Mouse (Mus musculus): Measurements from ENCODE around the gene Myf5. TPM values are rescaled to one million over a fixed set of nuclear protein-coding genes. Genes with fewer than 3 reads are reported as not detected.

The Myf5 gene
- total RNA-seq (2021) = not detected
- long read RNA-seq, experiment 1 = 0 reads
- long read RNA-seq, experiment 2 = 0 reads

DNA sequence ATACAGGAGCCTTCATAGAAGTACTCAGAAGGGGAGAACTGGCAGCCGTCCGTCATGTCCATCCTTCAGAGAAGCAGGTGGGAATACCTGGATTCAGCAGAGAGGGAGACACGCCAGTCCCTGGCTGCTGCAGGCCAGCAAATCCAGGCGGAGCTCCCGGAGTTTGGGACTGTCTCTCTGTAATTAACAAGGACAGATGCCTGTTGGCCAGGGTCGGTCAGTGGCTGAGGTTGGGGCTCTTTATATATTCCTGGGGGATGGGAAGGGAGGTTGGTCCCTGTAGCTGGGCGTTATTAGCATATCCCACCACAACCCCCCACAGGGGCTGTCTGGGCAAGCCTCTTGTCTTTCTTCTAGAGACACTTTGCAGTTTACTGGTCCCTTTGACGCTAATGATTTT is at the start of gene Myf5:
Myf5 (minus strand) TSS at position 265 of the 400 bp plus-strand sequence.
- no peak for DNase-seq

DNA sequence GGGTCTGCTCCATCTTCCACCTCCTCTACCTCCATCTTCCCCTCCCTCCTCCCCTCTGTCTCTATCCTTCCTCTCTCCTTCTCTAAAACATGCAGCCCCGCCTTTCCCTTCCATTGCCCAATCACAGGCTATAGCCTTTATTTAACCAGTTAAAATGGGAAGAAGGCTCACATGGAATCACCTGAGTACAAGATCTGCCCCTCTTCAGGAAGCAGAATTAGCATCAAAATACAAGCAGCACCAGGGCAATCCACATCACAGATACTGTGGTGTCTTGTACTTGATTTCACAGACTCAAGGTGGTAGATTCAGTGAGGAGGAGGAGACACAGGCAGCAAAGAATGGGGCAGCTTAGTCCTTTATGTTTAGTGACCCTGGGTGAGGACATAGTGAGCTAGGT is 42.8 kb upstream of the Myf5 start:
- DNase-seq = no peak

DNA sequence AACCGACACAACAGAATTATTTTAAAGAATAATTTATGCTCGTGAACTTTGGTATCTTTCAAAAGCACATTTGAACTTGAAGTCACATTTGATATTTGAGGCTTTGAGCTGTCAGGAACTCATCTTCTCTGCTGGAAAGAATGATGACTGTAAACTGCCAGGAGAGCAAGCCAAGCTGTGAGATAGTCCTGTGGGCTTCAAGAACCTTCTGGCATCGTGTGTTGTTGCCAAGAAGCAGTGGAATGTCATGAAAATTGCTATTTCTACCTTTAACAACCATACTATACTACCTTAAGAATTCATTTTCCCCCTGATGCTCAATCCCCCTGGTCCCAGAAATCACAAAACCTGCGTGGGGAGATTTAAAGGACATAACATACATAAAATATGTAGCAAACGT is 33.3 kb upstream of the Myf5 start:
- DNase-seq = no peak

DNA sequence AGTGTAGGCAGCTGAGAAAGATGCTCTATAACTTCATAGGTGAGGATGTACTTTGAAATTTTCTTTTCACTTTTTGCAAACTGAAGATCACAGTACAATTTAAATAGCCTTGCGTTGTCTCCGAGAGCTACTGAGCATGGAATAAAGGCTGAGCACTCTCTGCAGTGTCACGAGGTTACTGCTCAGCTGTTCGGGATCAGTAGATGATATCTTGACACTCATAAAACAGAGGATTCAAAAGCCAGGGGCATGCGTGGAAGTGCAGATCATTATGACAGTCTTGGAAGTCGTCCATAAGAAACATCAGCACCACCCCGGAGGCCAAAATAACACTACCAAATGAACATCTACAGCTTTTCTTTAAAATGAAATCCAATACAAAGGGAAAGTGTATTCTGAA is 30.7 kb upstream of the Myf5 start:
- no peak for DNase-seq

DNA sequence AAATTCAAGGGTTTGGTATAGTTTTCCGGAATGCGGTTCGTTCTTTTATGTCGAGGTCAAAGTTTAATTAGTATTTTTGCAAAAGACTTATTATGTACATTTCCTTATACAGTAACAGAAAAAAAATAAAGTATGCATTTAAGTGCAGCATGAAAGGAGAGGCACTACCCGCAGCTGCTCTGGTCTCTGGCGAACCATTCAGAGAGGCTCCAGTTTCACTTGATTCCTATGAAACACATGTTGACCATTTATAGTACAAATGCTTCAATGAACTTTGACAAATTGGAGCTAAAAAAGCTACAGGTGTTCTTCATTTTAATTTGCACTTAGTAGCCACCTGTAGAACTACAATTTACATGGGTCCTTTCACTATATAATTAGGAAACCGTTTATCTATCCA is 28.8 kb upstream of the Myf5 start:
- DNase-seq = no peak

DNA sequence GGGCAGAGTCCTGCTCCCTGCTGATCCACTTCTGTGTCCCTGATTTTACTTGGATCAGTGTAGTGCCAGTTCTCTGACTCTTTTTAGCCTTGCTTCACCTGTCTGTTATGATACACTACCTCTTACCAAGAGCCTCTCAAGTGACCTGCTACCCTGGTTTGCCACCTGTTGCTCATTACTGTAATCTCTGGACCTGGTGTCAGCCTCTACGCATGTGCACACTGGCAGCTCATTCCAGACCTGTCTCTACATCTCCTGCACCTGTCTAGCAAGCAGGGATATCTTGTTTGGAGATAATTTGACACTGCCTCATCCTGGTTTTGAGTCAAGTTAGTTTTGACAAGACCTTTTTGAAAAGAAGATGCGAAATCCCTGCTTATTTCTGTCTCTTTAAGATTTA is 20.5 kb upstream of the Myf5 start:
- no peak for DNase-seq

DNA sequence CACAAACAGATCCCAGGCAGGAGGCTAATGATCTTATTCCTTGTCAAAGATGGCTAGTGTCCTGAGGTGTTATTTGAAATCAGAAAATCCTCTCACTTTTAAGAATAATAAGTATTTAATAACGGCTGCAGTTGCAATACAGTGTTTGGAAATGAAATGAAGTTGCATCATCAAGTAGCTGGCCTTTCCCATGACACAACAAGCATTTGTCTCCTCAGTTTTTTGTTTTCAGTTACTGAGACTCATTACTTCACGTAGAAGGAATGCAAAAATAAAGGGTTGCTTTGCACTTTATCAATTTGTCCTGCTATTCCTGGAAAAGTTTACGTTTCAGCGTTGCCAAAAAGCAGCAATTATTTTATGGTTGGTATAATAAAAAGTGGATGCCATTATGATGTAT is 17.5 kb upstream of the Myf5 start:
- no peak for DNase-seq

DNA sequence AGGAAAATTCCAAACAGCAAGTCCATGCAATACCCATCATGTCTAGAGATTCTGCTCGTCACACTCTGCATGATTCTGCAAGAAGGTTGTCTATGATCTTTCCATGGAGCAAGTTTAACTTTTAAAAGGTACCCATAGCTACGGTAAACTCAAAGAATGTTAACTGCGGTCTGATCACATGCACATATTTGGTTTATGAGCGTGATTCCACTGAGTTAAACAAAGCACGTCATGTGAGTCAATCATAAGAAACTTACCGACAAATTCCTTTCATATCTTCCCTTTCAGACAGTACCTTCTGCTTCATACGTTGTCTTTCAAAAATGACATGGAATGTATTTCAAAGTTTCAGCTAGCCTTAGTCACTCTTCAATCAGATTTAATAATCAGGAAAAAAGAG is 16.3 kb upstream of the Myf5 start:
- no peak for DNase-seq

DNA sequence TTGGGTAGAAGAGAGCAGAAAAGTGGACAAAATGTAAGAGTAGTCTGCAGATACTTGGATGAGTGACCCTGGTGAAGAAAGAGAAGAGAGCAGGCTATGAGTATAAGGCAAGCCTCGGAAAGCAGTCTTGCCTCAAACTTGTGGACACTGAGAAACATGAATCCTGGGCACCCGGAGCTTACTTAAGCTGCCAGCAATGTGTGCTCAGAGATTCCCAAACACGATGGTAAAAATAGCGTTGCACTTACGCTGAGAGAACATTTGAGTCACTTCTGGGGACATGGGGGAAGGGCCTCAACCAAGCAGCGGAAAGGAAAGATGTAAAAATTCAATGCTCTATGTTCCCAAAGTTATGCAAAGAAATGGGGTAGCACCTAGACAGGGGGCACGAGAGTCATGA is 13.7 kb upstream of the Myf5 start:
- DNase-seq = no peak

DNA sequence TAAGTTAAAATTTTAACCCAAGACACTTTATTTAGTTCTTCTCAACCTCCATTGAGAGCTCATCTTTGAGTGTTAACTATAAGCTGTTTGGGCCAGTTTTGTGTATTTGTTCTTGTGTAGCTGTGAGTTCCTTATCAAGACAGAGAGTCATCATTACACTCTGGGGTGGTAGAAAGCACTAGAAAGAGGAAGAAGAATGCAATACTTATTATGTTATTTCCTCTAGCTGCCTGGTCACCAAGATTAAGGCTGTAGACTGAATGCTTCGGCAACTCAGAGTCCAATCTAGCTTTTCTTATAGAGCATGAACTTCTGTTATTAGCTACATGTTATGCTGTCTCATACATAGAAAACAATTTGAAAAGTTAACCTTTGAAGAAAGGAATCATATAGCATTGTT is 10.5 kb upstream of the Myf5 start:
- DNase-seq = no peak

DNA sequence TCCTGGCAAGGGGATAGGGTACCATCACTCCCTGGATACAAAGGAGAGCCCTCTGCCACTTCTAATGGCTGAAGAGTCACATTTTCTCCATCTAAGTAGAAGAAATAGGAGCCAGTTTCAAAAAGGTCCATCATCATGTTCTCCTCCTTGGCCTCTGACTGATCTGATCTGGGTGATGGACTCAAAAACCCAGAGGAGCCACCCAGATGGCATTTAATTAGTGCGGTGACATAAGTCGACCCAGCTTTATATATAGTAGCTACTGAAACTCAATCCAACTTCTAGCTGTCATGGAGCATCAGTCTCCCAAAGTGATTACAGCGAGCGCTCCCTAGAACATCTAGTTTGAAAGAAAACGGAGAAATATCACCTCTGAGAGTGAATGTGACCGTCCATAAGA is 8.6 kb upstream of the Myf5 start, which contains the start of gene Myf6:
Myf6 (minus strand) TSS at position 170 of the 400 bp plus-strand sequence.
- no peak for DNase-seq

DNA sequence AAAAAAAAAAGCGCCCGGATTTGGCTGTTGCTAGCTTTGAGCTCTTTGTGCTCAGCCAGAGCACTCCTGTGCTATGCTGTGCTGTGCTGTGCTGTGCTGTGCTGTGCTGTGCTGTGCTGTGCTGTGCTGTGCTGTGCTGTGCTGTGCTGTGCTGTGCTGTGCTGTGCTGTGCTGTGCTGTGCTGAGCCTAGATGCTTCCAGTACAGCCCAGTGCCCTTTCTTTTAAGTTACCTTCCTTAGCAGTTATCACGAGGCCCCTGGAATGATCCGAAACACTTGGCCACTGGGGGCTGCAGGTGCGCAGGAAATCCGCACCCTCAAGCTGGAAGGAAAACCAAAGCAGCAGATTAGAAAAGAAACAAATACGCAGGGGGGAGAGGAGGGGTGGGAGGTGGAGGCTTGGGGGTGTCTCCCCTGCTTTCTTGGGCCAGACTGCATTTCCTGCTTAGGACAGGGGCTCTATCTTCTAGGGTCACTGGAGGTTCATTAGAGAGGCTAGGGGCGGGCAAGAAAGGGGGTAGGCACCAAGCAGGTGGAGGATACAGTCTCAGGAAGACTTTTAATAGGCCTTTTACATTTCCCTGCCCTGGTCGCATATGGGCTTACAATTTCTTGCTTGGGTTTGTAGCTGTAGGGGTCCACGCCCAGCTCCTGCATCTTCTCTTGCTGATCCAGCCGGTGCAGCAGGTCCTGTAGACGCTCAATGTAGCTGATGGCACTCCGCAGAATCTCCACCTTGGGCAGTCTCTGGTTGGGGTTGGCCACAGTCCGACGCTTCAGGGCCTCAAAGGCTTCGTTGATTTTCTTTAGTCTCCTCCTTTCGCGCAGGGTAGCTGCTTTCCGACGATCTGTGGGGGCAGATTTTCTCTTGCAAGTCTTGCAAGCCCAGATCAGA is 7.9 kb upstream of the Myf5 start:
- no peak for DNase-seq

DNA sequence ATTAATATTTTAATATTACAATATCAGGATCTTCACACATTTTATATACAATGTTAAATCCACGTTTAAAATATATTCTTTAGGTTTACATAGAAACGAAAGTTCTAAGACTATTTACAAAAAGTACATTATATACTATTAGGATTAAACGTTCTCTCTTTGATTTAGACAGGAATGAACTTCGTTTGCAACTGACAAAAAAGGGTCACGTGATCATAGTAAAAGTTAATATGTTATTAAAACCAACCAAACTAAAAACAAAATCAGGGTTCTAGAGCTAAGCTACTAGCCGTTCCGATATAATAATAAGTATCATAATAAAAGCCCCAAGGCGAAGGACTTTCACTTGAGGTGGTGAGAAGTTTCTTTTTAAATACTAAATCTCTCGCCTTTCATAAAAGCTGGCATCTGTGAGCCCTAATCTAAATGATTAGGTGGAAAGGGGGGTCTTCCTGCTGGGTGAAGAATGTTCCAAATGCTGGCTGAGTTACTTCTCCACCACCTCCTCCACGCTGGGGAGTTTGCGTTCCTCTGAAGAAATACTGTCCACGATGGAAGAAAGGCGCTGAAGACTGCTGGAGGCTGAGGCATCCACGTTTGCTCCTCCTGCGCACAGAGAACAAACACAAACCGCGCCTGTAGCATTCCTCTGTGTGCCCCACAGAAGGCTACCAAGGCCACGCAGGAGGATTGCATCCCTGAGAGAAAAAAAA is 7.1 kb upstream of the Myf5 start:
- no peak for DNase-seq

DNA sequence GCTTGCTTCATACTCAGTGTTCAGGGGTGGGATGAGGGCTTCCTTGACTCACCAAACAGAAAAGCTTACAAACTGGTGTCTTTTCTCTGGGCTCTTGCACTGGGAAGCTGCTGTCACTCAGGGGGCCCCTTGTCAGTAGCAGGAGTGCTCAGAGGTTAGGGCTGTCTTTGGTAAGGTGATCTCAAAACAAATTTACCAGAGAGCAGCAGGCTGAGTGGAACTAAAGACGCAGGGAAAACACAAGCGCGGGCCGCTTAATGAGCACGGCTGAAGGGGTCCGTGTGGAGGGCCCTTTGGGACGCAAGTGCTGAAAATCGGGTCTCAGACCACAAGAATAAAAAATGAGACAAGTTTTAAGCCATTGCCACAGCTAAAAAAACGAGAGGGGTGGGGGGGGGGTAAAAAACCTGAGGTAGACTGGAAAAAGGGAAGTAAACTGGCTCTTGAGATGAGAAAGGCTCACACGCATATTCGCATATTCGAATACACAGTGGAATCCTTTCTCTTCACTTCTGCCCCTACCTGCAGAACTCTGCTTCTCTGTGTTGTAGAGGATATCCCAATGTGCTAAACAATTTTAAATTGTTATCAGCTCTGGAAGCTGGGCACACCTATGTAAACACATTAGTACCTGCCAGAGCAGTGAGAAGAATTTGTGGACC is 2.9 kb upstream of the Myf5 start:
- DNase-seq = no peak

DNA sequence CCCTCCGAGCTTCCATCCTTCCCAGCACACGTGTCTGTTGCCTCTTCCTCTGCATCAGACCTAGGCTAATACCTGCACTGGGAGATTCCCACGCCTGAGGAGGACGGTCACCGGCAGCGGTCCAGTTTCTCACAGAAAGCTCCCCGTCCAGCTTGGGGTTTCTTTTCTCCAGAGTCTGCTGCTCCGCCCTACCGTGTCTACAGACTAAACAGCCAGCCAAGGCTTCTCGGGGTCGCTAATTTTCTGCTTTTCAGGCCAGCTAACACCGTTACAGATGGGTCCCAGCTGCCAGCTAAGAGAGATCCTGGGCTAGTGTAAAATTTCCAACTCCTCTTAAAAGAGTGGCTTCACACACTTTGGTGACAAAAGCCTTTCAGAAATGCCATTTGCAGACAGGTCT is 836 bp upstream of the Myf5 start:
- DNase-seq = no peak

DNA sequence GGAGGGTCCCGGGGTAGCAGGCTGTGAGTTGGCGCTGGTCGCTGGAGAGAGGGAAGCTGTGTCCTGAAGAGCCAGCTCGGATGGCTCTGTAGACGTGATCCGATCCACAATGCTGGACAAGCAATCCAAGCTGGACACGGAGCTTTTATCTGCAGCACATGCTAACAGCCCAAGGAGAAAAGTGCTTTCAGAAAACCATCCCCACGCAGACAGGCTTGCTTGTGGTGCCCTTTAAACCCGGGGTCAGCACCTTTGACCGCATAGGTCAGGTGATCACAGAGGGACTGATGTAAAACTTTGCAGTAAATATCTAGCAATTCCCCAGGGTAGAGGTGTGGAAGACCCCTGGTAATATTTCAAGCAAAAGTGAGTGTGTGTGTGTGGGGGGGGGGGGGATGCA is 1.9 kb downstream of the Myf5 start:
- DNase-seq = no peak

DNA sequence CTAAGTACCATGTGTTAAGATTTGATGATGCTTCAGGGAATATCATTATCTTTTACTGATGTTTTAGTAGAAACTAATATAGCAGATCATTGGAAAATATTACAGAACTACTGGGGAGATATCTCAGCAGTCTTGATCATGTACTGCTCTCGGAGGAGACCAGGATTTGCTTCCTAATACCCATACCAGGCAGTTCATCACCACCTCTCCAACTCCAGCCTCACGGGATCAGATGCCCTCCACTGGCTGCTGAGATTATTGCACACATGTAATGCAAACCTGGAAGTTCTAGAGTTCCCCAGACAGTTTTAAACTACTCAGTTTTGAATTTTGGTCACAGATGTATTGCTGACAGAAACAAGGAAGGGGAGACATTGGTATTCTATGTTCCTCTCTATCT is 12.4 kb downstream of the Myf5 start:
- no peak for DNase-seq

DNA sequence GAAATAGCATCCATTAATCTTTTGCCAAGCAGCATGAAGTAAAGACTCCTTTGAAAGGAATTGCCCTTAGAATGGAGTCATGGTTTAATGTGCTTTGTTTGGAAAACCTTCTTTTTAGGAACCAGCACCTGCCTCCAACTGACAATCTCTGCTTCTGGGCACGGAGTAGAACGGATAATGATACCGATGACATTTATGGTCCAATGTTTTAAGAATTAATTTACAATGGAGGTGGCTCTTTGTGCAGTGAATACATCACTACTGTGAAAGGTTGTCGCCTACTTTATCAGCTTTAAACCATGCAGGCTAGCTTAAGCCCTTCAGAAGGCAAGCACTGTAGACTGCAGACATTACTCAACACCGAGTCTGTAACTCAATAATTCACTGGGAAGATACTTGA is 14.2 kb downstream of the Myf5 start:
- no peak for DNase-seq

DNA sequence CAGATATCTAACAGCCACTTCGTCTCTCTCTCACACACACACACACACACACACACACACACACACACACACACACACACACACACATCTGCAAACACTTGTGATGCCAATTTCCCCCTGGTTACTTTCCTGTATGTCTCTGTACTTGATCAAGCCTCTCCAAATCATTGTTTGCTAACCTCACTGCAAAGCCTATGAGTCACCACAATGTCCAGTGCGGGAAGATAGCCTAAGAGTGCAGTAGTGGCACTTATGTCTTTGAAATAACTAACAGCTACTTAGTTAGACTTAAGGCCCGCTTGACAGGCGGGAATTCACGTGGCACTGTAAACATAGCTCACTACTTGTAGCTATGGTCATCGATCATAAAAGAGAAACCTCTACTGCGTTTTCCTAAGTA is 18.1 kb downstream of the Myf5 start:
- no peak for DNase-seq

DNA sequence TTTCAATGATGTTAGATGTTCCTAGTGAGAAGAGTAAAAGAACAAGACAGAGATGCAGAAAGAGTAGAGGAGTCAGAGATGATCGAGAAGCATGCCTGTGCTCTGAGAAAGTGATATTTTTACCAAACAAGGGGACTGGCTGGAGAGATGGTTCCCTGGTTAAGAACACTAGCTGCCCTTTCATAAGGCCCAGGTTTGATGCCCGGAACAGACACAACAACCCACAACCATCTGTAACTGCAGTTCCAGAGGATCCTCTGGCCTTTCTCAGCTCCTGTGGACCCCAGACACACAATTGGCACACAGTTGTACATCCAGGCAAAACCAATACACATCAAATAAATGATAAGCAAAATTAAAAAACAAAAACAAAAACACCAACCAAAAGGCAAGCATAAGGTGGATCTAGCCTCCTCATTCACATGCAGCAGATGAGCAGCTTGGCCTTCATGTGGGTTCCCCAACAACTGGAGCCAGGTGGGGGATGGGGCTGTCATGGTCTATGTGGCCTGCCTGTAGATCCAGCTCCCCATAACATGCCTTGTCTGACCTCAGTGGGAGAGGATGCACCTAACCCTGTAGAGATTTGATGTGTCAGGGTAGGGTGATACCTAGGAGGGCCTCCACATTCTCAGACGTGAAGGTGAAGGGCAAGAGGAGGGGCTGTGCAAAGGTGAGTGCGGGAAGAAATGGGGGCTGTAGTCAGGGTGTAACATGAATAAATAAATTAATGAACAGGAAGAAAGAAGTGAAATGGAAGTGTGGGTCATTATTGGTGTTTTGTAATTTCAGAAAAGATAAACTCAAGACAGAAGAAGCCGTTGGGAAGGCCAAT is 36.2 kb downstream of the Myf5 start:
- no peak for DNase-seq

DNA sequence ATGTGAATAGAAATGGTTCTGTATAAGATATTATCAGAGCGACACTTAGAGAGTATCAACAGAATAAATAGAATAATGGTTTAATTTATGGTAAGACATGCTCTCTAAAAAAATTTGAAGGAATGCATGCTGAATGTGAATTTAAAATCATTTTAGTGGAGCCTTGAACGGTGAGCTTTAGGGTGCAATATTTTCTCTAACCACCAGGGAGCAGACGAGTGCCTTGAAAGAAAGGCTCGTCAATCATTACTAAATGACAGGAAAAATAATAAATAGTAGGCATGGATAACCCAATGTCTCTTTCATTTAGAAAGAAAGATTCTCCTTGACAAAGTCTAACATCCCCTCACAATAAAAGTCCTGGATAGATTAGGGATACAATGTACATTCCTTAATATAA is 43.2 kb downstream of the Myf5 start:
- DNase-seq = peak in 1 of 2 experiments; percentile 3

DNA sequence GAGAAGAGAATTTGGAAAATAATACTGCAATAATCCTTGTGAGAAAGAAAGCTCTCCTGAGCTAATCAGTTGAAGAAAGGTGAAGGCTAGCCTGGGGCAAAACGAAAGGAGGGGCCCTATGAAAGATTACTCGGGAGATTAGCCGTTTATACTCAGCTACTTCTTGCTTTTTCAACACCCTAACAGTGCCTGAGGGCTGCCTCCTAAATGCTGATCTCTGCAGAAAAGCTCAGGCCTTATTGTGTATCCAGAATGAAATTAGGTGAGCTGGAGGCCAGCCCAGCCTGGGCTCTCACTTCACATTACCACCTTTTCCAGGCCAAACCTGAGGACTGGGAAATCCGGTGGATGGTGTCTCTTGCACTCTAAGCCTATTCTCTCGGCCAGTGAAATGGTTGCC is 49.0 kb downstream of the Myf5 start:
- DNase-seq = no peak
